Mouse (Mus musculus) gastrocnemius, postnatal 36 days (tissue): ENCODE measurements around the gene Rbm5. TPM values are rescaled to one million over a fixed set of nuclear protein-coding genes. Genes with fewer than 3 reads are reported as not detected.

Experiments used
- DNase-seq, 2 experiments: peaks; one replicate each; pipeline ENCODE4 v3.0.0; 2022
- intact Hi-C: fragments of 180-260 bp; cut with DNase I; formaldehyde crosslinking; loops from one replicate; pipeline ENCODE4 v1.15.1; 2025
- total RNA-seq, 2 experiments: library from RNA; stranded (reverse); gene quantifications; 2 replicates each; pipeline ENCODE4 v1.2.3; 2021

The Rbm5 gene
- total RNA-seq, 2 experiments from 2014 or later = 32.7 to 36.3 TPM

DNA sequence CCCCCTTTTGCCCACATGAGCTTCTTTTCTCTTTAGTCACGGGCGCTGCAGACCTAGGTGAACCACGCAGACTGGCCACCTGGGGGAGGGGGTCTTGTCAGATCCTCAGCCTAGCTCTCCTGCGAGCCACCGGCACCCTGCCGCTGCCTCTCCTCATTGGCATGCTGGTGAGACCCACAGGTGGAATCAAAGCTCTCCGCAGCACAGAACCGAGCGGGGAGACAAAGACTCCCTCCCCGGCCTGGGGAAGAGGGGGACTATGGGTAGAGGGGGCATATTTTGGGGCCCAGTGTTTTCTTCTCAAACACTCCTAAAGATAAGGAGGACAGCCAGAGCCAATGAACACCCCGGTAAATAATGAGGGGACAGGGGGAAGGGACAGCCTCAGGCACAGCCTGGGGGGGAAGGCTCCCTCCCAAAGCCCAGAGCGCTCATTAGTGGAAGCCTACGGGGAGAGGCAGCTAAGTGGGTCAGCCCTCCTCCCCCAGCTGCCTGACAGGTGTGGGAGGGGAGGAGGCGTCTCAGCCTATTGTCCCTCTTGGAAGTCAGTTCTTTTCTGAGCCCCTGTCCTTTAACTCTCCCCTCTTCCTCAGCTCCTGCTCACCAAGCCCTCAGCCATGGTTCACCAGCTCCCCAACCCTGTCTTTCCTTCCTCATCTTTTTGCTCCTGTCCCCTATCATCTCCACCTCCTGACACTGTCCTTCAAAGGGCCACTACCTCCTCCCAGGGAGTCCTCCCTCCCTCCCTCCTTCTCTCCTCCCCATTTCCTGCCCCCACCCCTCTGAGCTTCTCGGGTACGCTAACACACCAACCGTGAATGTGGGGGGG is 35.2 kb downstream of the Rbm5 start:
- DNase-seq = no peak
- intact Hi-C loops = loop anchor here (2.0 kb wide), 1 partner anchor 21 kb away; no protein-coding TSS in a partner anchor

- intact Hi-C loops = no loop called here
- DNase-seq = no peak
Observed at GRCm38 (mm10) chr9:107734567-107734971, 36.2 kb downstream of the Rbm5 start.

DNA sequence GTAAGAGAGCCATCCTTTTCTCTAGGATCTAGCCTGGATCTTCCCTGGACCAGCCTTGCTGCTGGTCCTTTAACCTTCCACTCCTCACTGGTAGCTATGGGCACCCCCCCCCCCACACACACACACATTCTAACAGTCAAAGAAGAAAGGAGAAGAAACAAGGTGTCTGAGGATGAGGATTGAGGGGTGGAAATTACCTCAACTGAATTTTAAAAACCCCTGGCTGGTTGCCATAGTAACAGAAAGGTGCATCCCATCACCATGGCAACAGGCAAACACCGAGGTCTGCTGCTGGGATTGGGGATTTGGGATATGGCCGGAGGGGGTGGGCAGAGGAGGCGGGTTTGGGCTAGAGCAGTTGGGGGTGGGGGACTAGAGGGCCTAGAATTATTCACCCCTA is 41.1 kb downstream of the Rbm5 start:
- DNase-seq = no peak
- intact Hi-C loops = no loop called here

GRCm38 (mm10) chr9:107728919-107729670 is 41.7 kb downstream of the Rbm5 start:
- DNase-seq = no peak
- intact Hi-C loops = no loop called here

DNA sequence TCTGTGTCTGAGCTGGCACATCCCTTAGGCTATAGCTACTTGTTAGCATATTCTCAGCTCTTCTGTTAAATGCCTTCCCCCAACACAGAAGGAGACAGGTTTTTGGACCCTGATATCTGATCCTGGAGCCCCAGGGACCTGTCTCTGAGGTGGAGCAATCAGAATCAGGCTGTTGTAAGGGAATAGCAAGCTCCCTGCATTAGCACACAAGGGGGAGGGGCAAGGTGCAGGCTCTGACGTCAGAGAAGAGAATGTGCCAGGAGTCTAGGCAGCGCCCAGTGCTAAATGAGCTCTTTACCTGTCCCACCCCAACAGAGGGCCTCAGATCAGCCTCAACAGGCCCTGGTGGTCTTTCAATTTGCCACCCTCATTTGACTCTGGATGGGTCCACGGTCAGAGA is 43.8 kb downstream of the Rbm5 start:
- no peak for DNase-seq
- intact Hi-C loops = no loop called here

DNA sequence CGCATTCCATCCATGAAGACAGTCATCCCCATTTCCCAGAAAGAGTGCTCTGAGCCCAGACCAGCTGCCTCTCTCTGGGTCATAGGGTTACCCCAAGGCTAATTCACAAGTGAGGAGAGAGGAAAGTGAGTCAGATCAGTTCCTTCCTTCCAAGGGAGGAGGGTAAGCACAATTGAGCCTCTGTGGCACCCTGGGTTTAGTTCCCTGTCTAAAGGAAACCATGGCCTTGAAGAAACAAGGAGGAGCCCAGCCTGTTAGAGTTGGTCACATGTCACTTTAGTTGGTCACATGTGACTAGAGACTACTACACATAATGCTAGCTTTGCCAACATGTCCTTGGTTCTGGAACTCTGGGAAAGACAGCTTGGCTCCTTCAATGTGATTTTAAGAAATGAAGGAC is 46.0 kb downstream of the Rbm5 start:
- intact Hi-C loops = no loop called here
- no peak for DNase-seq

DNA sequence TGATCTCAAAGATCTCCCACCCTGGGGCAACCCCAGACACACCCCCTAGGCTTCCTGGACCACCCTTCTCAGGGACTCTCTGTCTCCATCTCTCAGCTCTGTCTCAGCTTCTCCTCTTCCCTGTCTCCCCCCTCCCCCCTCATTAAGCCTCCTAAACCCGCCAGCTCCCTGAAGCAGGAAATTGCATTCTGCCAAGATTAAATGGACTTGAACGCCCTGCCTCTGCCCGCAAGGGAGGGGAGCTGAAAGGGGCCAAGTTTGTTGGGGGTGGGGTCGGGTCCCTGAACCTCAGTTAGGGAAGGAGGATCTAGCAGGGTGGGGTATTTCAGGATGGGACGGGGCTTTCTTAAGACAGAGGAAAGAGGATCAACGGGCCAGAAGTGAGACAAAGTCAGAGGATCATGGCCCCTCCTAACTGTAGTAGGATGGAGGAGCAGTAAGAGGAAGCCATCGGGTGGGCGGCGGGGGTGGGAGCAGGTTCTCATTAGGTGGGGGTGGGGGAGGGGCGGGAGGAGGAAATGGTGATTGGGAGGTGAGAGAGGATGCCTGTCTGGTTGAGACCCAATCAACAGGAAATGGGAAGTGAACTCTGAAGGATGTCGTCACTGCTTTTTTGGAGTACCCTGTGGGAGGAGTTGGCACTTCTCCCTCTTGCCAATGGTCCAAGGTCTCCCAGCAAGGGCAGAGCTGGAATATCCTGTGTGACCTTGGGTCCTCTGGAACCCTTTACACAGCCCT is 46.8 kb downstream of the Rbm5 start:
- intact Hi-C loops = no loop called here
- DNase-seq = no peak

DNA sequence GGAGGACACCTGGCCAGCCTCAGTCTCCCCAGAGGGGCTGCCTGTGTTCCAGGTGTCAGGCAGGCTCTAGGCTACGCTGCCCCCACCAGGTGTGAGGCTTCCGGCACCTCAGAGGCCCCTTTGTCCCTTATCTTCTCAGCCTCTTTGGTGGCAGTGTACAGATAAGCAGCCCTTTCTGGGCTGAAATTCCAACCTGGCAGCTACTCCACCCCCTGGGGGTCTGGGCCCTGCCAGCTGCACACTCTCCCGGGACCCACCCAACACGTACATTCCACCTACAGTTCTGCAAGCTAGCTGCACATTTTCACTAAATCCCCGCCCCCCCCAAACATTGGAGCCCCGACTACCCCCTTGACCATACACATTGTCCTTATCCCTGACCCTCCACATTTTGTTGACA is 47.5 kb downstream of the Rbm5 start:
- intact Hi-C loops = no loop called here
- no peak for DNase-seq

- intact Hi-C loops = no loop called here
- DNase-seq = no peak
Observed at GRCm38 (mm10) chr9:107718781-107719540, 51.8 kb downstream of the Rbm5 start.

GRCm38 (mm10) chr9:107716951-107717350 is 53.8 kb downstream of the Rbm5 start:
- intact Hi-C loops = no loop called here
- no peak for DNase-seq

GRCm38 (mm10) chr9:107715632-107716031 is 55.2 kb downstream of the Rbm5 start:
- DNase-seq = no peak
- intact Hi-C loops = loop anchor here (2.0 kb wide), 1 partner anchor 21 kb away; no protein-coding TSS in a partner anchor

DNA sequence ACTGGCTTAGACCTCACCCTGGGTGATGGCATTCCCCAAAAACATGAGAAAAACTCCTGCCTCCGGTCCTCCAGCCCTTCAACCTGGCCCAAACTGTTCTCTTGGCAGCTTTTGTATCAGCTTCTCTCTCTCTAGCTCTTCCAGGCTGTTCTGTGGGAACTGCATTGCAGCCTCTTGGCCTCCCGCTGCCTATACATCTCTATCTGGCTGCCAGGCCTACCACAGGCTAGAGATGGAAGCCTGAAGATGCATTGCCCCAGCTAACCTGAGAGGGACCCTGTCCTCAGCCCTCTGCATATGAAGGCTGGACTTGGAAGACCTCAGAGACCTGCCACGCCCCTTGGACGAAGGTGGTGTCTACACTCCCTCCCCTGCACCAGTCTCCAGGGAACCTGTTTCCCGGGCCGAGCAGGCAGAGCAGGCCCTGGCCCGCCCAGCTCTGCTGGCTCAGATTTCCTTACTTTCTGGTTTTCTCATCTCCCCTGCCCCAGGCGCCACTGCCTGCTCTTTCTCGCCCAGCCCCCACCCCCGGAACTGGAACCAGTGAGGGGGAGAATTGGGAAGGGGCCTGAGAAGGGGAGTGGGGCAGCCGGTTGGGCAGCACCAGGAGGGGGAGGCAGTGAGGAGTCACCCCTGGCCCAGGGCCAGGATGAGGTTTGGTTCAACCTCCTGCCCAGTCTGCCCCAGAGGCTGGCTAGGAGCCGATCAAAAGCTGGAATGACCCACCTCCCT is 56.4 kb downstream of the Rbm5 start:
- peak in 1 of 2 experiments; percentile 53 for DNase-seq
- intact Hi-C loops = loop anchor here (2.0 kb wide), 1 partner anchor 22 kb away; no protein-coding TSS in a partner anchor

- intact Hi-C loops = no loop called here
Observed at GRCm38 (mm10) chr9:107709697-107710483, 60.9 kb downstream of the Rbm5 start, which contains the start of gene Sema3f. Gene Sema3f (minus strand): TSS chr9:107710475.

GRCm38 (mm10) chr9:107709096-107709696 is 61.6 kb downstream of the Rbm5 start:
- intact Hi-C loops = no loop called here
- DNase-seq = no peak

More at GRCm38 (mm10) chr9:107709697-107710483, 60.9 kb downstream of the Rbm5 start, which contains the start of gene Sema3f:
- DNase-seq = peak; percentile 68 to 70

GRCm38 (mm10) chr9:107708439-107709095 is 62.2 kb downstream of the Rbm5 start:
- no peak for DNase-seq
- intact Hi-C loops = no loop called here

DNA sequence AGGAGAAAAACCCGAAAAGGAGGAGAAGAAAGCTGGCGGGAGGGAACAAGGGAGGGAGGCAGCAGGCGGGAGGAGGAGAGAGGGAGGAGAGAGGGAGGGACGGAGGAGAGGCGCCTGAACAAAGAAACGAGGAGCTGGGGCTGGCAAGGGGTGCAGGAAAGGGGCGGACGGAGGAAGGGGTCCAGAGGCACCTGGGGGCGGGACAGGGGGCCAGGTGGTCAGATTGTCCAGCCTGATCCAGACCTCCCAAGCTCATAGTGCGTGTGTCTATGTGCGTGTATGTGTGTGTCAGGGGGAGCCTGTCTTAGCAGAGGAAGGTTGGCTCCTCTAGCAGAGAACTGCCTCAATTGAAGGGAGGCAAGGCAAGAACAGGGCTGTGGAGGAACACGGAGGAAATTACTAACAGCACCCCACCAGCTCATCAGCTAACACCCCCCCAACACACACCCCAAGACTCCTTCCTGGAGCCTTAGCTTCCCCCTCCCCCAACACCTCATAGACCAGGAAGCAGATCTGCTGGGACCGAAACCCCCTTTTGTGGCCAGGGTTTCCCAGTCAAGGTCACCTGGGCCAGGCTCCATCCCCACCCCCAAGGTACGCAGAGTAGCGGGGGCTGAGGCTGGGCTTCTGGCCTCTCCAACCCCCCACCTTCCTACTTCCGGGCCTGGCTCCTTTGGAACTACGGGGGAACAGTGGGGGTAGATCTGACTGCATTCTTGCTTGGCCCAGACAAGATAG is 62.9 kb downstream of the Rbm5 start:
- intact Hi-C loops = no loop called here
- DNase-seq = no peak

- intact Hi-C loops = no loop called here
Observed at GRCm38 (mm10) chr9:107706781-107707211, 64.0 kb downstream of the Rbm5 start.

More at GRCm38 (mm10) chr9:107706781-107707211, 64.0 kb downstream of the Rbm5 start:
- DNase-seq = no peak
